Mouse (Mus musculus) spleen, adult 2 months (tissue): Measurements from ENCODE around the gene Rbpj. TPM values are rescaled to one million over a fixed set of nuclear protein-coding genes. Genes with fewer than 3 reads are reported as not detected.

Experiments used
- DNase-seq, 2 experiments: peaks; one replicate each; pipeline versions ENCODE4 v3.0.0 to v3.0.0-alpha.2; 2012 to 2021; ENCODE audit warnings: low spot score in 2 of 2, low read depth in 1 of 2
- H3K27ac ChIP-seq: fragments of 200-500 bp; 2 replicates; pipeline ENCODE4 v1.5.1; 2012; ENCODE audit warnings: low read length, inconsistent platforms; ENCODE audit not compliant: insufficient read depth
- H3K27me3 ChIP-seq: fragments of 200-500 bp; 2 replicates; pipeline ENCODE4 v1.6.1; 2012; ENCODE audit warnings: mild to moderate bottlenecking, moderate library complexity, low read length, inconsistent platforms; ENCODE audit not compliant: control insufficient read depth, insufficient read depth
- H3K36me3 ChIP-seq: fragments of 200-500 bp; 2 replicates; pipeline ENCODE4 v1.6.1; 2012; ENCODE audit warnings: mild to moderate bottlenecking, low read length, inconsistent platforms; ENCODE audit not compliant: control insufficient read depth, insufficient read depth
- H3K4me1 ChIP-seq: fragments of 200-500 bp; 2 replicates; pipeline ENCODE4 v1.6.1; 2011; ENCODE audit warnings: inconsistent platforms; ENCODE audit not compliant: control insufficient read depth, insufficient read depth, insufficient read length
- H3K4me3 ChIP-seq: fragments of 200-500 bp; 2 replicates; pipeline ENCODE4 v1.5.1; 2011; ENCODE audit warnings: mild to moderate bottlenecking, inconsistent platforms; ENCODE audit not compliant: insufficient read depth, insufficient read length; ENCODE audit errors: extremely low read depth
- CTCF ChIP-seq: fragments of 200-500 bp; IDR thresholded peaks from 2 replicates; pipeline ENCODE4 v1.5.1; 2011; ENCODE audit warnings: mild to moderate bottlenecking, inconsistent platforms; ENCODE audit not compliant: insufficient read depth, insufficient read length, insufficient replicate concordance; ENCODE audit errors: extremely low read depth
- POLR2A ChIP-seq: fragments of 200-500 bp; IDR thresholded peaks from 2 replicates; pipeline ENCODE4 v1.6.1; 2011; ENCODE audit warnings: low read depth, low read length, inconsistent platforms
- WGBS: fragments of 180-500 bp; shearing (Covaris S2); methylation state at CpG from one replicate; pipeline ENCODE4 v1.1.7; 2018; 5-methylcytosine and 5-hydroxymethylcytosine counted together
- polyA plus RNA-seq: library from polyadenylated mRNA; depleted of rRNA; stranded (reverse); fragments of >200 nt; gene quantifications from 2 replicates; pipeline ENCODE4 v1.2.3, GENCODE M21; 2012

The Rbpj gene
- polyA plus RNA-seq, 1 experiment: 8.2 TPM

- WGBS: 71% methylated on average over 4 of the region's 4 CpGs
These were observed 28.2 kb upstream of the Rbpj start for GRCm38 (mm10) chr5:53437767-53438166.

GRCm38 (mm10) chr5:53438268-53438667, 27.7 kb upstream of the Rbpj start:
- Histone ChIP-seq H3K4me3 (no peak overlapping the region), H3K27me3 (no peaks in the 10 kb centered on the region), H3K4me1 (no peaks in the 10 kb centered on the region), H3K36me3 (no peaks in the 10 kb centered on the region), H3K27ac (no peak overlapping the region)
- 92% methylated on average over 3 of the region's 3 CpGs for WGBS
- no peak for DNase-seq
- TF ChIP-seq POLR2A (no peak), CTCF (no peak)

More at GRCm38 (mm10) chr5:53437767-53438166, 28.2 kb upstream of the Rbpj start:
- H3K36me3 ChIP-seq: no peaks in the 10 kb centered on the region
- TF ChIP-seq CTCF (no peak), POLR2A (no peak)
- no peak for DNase-seq
- no peaks in the 10 kb centered on the region for H3K27me3 ChIP-seq
- no peak overlapping the region for H3K4me3 ChIP-seq
- no peaks in the 10 kb centered on the region for H3K4me1 ChIP-seq
- H3K27ac ChIP-seq: no peak overlapping the region

DNA sequence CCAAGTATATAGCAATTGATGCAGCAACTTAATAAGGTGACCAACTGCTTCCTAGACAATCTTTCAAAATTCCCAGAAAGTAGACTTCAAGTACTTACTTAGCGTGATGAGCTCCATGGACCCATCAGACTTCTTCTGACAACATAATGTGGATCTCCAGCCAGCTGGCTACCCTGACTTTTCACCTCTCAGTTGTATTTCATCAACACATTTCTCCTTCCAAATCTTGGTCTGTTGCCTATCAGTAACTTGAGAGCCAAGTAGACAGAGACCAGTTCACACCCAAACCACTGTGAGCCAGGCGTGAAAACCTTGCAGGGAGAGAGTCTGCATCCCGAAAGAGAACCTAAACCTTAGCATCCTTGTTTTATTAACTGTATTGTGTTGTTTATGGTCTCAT, 26.3 kb upstream of the Rbpj start:
- H3K27ac ChIP-seq: no peak overlapping the region
- H3K4me3 ChIP-seq: no peak overlapping the region
- H3K4me1 ChIP-seq: no peaks in the 10 kb centered on the region
- WGBS: 86% methylated on average over 3 of the region's 3 CpGs
- no peak for TF ChIP-seq CTCF
- TF ChIP-seq POLR2A: no peak
- DNase-seq: no peak
- H3K36me3 ChIP-seq: no peaks in the 10 kb centered on the region
- H3K27me3 ChIP-seq: no peaks in the 10 kb centered on the region

- Histone ChIP-seq H3K27ac (no peak overlapping the region), H3K4me1 (peaks cover 4% of the 10 kb centered on the region), H3K27me3 (no peaks in the 10 kb centered on the region), H3K4me3 (no peak overlapping the region), H3K36me3 (no peaks in the 10 kb centered on the region)
- 88% methylated on average over 5 of the region's 5 CpGs for WGBS
- TF ChIP-seq CTCF (no peak), POLR2A (no peak)
- DNase-seq: no peak
These were observed 21.9 kb upstream of the Rbpj start for GRCm38 (mm10) chr5:53444030-53444429.

GRCm38 (mm10) chr5:53450945-53451344, 15.0 kb upstream of the Rbpj start:
- Histone ChIP-seq H3K27me3 (no peaks in the 10 kb centered on the region), H3K4me1 (peaks cover 4% of the 10 kb centered on the region), H3K27ac (no peak overlapping the region), H3K36me3 (no peaks in the 10 kb centered on the region), H3K4me3 (no peak overlapping the region)
- TF ChIP-seq POLR2A (no peak), CTCF (no peak)
- WGBS: 66% methylated on average over 9 of the region's 9 CpGs
- no peak for DNase-seq

DNA sequence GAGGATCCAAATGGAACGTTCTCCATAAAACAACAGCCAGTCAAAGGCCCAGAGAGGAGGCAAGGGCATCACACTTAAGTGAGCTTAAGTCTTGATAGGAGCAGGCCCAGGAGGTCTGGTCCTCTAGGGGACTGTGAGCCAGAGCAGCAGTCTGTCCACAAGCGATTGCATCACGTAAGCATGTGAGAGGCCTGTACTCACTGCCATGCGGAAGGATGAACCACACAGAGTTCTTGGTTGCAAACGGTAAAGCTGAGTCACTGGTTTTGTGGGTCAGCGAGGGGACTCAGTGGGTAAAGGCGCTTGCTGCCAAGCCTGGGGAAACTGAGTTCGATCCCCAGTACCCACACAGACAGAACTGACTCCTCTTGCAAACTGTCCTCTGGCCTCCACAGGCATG, 14.1 kb upstream of the Rbpj start:
- no peak for TF ChIP-seq CTCF
- TF ChIP-seq POLR2A: no peak
- DNase-seq: no peak
- Histone ChIP-seq H3K4me1 (peaks cover 4% of the 10 kb centered on the region), H3K4me3 (no peak overlapping the region), H3K27ac (no peak overlapping the region), H3K36me3 (no peaks in the 10 kb centered on the region), H3K27me3 (no peaks in the 10 kb centered on the region)
- 86% methylated on average over 8 of the region's 8 CpGs for WGBS

- TF ChIP-seq POLR2A (no peak), CTCF (no peak)
- Histone ChIP-seq H3K27me3 (no peaks in the 10 kb centered on the region), H3K4me1 (peaks cover 2% of the 10 kb centered on the region; the same call in 1 of the 2 replicates), H3K36me3 (no peaks in the 10 kb centered on the region), H3K27ac (no peak overlapping the region), H3K4me3 (no peak overlapping the region)
- DNase-seq: no peak
- WGBS: 84% methylated on average over 3 of the region's 3 CpGs
These were observed 13.0 kb upstream of the Rbpj start for GRCm38 (mm10) chr5:53452920-53453319.
